Mouse (Mus musculus) heart, embryonic 14.5 days (tissue): ENCODE data around the gene Borcs6. TPM values are rescaled to one million over a fixed set of nuclear protein-coding genes. Genes with fewer than 3 reads are reported as not detected.
"Not testable (repeated sequence)": the region's sequence is repeated elsewhere in the genome, so short reads cannot be mapped to it uniquely, and the experiment has no call there.

Source experiments
- ATAC-seq: fragments of 200-750 bp; cut with Nextera tagmentation; 2 replicates; pipeline ENCODE4 v1.8.0; 2017; ENCODE audit warnings: low read depth, moderate TSS enrichment; ENCODE audit not compliant: insufficient number of reproducible peaks, insufficient read depth, low FRiP score
- H3K27ac ChIP-seq, 2 experiments: fragments of 200-500 bp in 1 of 2; fragments of 300-500 bp in 1 of 2; sonication (generic) in 1 of 2; replicated peaks in 1 of 2; 2 replicates each; pipeline ENCODE4 v1.5.1; 2012 to 2014; ENCODE audit warnings: low read depth in 2 of 2, low read length in 2 of 2, control low read depth in 1 of 2, mild to moderate bottlenecking in 1 of 2, mixed read lengths in 1 of 2; ENCODE audit not compliant: control insufficient read depth in 1 of 2, insufficient read depth in 1 of 2
- H3K27me3 ChIP-seq: fragments of 300-500 bp; sonication (generic); 2 replicates; pipeline ENCODE4 v1.6.1; 2014; ENCODE audit warnings: mild to moderate bottlenecking, low read length, control low read depth; ENCODE audit not compliant: control insufficient read depth, insufficient read depth
- H3K36me3 ChIP-seq: fragments of 300-500 bp; sonication (generic); 2 replicates; pipeline ENCODE4 v1.6.1; 2014; ENCODE audit warnings: mild to moderate bottlenecking, control low read depth, low read length, mixed read lengths; ENCODE audit not compliant: control insufficient read depth, insufficient read depth
- H3K4me1 ChIP-seq, 2 experiments: fragments of 200-500 bp in 1 of 2; fragments of 300-500 bp in 1 of 2; sonication (generic) in 1 of 2; 2 replicates each; pipeline ENCODE4 v1.6.1; 2012 to 2014; ENCODE audit warnings: low read length in 2 of 2, control low read depth in 1 of 2, mixed read lengths in 1 of 2; ENCODE audit not compliant: control insufficient read depth in 2 of 2, insufficient read depth in 2 of 2
- H3K4me2 ChIP-seq: fragments of 300-500 bp; sonication (generic); 2 replicates; pipeline ENCODE4 v1.6.1; 2014; ENCODE audit warnings: mild to moderate bottlenecking, low read length
- H3K4me3 ChIP-seq, 2 experiments: fragments of 200-500 bp in 1 of 2; fragments of 300-500 bp in 1 of 2; sonication (generic) in 1 of 2; 2 replicates each; pipeline ENCODE4 v1.5.1; 2012 to 2014; ENCODE audit warnings: low read length in 2 of 2, mild to moderate bottlenecking in 2 of 2, control low read depth in 1 of 2, low read depth in 1 of 2, moderate library complexity in 1 of 2; ENCODE audit not compliant: control insufficient read depth in 1 of 2, insufficient read depth in 1 of 2
- H3K9ac ChIP-seq: fragments of 300-500 bp; sonication (generic); 2 replicates; pipeline ENCODE4 v1.6.1; 2014; ENCODE audit warnings: mild to moderate bottlenecking, low read length
- H3K9me3 ChIP-seq: fragments of 300-500 bp; sonication (generic); 2 replicates; pipeline ENCODE4 v1.6.1; 2016; ENCODE audit warnings: low read length, control low read depth; ENCODE audit not compliant: control insufficient read depth
- WGBS: fragments of 180-500 bp; shearing (Covaris S2); extraction: QIAGEN DNeasy Blood & Tissue Kit; methylation state at CpG from one replicate; pipeline ENCODE4 v1.1.7; 2014; 5-methylcytosine and 5-hydroxymethylcytosine counted together
- polyA plus RNA-seq: library from polyadenylated mRNA; unstranded; fragments of >200 nt; fragmentation: Nextera tagmentation; extraction: Ambion mirVana; gene quantifications from 2 replicates; pipeline ENCODE4 v1.2.1, GENCODE M21; 2014

The Borcs6 gene
- polyA plus RNA-seq, 1 experiment from 2014 or later: 14.1 TPM

- H3K9me3 ChIP-seq: no peaks in the 10 kb centered on the region
- no peak for ATAC-seq
- whole genome bisulfite sequencing: 61% methylated on average over 7 of the region's 7 CpGs
- no peaks in the 10 kb centered on the region for H3K27me3 ChIP-seq
- no peak overlapping the region; a peak in 1 of 4 replicates for H3K27ac ChIP-seq
- H3K9ac ChIP-seq: no peak overlapping the region
- H3K4me3 ChIP-seq: no peak overlapping the region
- H3K4me1 ChIP-seq: peaks cover 17 to 46% of the 10 kb centered on the region in 2 experiments
- peaks cover 34% of the 10 kb centered on the region for H3K36me3 ChIP-seq
- no peak overlapping the region for H3K4me2 ChIP-seq
Observed at GRCm38 (mm10) chr11:69091566-69092385, 32.3 kb downstream of the Borcs6 start.

- no peak for ATAC-seq
- Histone ChIP-seq H3K4me3 (no peak overlapping the region), H3K27ac (peak overlapping the region in 1 of 2 experiments; percentile 39; a peak in 1 of 4 replicates), H3K27me3 (no peaks in the 10 kb centered on the region), H3K36me3 (peaks cover 34% of the 10 kb centered on the region), H3K4me2 (no peak overlapping the region), H3K9ac (no peak overlapping the region), H3K9me3 (no peaks in the 10 kb centered on the region), H3K4me1 (peaks cover 16 to 42% of the 10 kb centered on the region in 2 experiments)
- 3% methylated on average over 3 of the region's 3 CpGs for WGBS
Observed at GRCm38 (mm10) chr11:69092386-69092751, 32.9 kb downstream of the Borcs6 start.

GRCm38 (mm10) chr11:69092871-69093270 is 33.4 kb downstream of the Borcs6 start:
- H3K9ac ChIP-seq: no peak overlapping the region
- H3K27me3 ChIP-seq: no peaks in the 10 kb centered on the region
- H3K4me2 ChIP-seq: no peak overlapping the region
- H3K4me3 ChIP-seq: no peak overlapping the region
- WGBS: 86% methylated on average over 4 of the region's 4 CpGs
- peaks cover 17 to 43% of the 10 kb centered on the region in 2 experiments for H3K4me1 ChIP-seq
- H3K27ac ChIP-seq: peak overlapping the region in 1 of 2 experiments; percentile 39; a peak in 1 of 4 replicates
- peaks cover 34% of the 10 kb centered on the region for H3K36me3 ChIP-seq
- no peak for ATAC-seq
- H3K9me3 ChIP-seq: no peaks in the 10 kb centered on the region

DNA sequence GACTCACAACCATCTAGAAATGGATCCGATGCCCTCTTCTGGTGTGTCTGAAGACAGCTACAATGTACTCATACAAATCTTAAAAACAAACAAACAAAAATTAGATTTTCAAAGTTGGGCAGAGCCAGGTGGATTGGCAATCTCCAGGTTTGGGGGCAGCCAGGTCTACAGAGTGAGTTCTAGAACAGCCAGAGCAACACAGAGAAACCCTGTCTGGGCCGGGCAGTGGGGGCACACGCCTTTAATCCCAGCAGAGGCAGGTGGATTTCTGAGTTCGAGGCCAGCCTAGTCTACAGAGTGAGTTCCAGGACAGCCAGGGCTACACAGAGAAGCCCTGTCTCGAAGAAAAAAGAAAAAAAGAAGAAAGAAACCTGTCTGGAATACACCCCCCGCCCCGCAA is 34.3 kb downstream of the Borcs6 start:
- ATAC-seq, H3K9me3 ChIP-seq, H3K4me3 ChIP-seq, H3K27me3 ChIP-seq, H3K4me2 ChIP-seq, H3K9ac ChIP-seq: not testable (repeated sequence)
- H3K36me3 ChIP-seq: peaks cover 34% of the 10 kb centered on the region
- peaks cover 22 to 49% of the 10 kb centered on the region in 2 experiments for H3K4me1 ChIP-seq
- H3K27ac ChIP-seq: peak overlapping the region in 1 of 2 experiments; percentile 90; a peak in 2 of 4 replicates
- 84% methylated on average over 7 of the region's 7 CpGs for WGBS

- peaks cover 25 to 49% of the 10 kb centered on the region in 2 experiments for H3K4me1 ChIP-seq
- H3K4me2 ChIP-seq: peak within 1 kb of the TSS; percentile 93
- no peaks in the 10 kb centered on the region for H3K27me3 ChIP-seq
- peak; percentile 85 for ATAC-seq
- H3K4me3 ChIP-seq: peak within 1 kb of the TSS; percentile 65 to 88
- peak within 1 kb of the TSS; percentile 88 for H3K9ac ChIP-seq
- H3K9me3 ChIP-seq: no peaks in the 10 kb centered on the region
- H3K27ac ChIP-seq: peak within 1 kb of the TSS; percentile 98 to 99
- WGBS: under 1% methylated on average over 37 of the region's 37 CpGs
- peaks cover 27% of the 10 kb centered on the region for H3K36me3 ChIP-seq
Observed at GRCm38 (mm10) chr11:69094697-69095429, 35.3 kb downstream of the Borcs6 start, which contains the start of gene Per1. TSS of gene Per1 (plus strand) at chr11:69095217.

DNA sequence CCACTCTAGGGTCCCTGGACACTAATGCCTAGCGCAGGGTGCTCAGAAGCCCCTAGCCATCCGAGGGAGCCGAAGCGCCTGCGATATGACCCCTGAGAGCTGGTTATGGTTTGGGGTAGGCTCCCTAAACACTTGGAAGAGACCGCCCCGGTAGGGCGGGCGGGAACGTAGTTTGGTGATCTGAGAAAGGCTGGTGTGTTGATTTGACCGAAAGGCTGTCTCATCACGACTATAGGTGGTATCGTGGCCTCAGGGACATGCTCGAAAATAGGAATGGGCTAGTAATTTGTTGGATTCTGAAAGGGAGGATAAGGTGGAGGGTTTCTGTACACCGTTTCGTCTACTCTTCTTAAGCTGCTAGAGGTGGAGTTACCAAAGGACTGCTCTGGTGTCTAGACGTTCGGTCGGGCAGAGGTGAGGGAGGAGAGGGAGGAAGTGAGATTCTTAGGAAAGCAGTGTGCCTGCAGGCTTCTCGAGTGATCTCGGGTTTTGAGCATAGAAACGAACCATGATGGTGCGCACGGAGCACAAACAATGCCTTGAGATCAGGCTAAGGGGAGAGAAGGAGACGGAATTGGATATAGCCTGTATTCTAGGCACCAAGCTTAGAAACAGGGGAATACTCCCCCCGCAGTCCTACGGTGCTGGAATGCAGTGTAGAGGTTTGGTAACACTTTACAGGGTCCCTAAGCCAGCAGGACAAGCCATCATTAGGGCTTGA is 36.2 kb downstream of the Borcs6 start:
- H3K27ac ChIP-seq: peak overlapping the region; percentile 98 to 99
- H3K9ac ChIP-seq: peak overlapping the region; percentile 88
- H3K27me3 ChIP-seq: no peaks in the 10 kb centered on the region
- peaks cover 23% of the 10 kb centered on the region for H3K36me3 ChIP-seq
- no peak for ATAC-seq
- peaks cover 29 to 48% of the 10 kb centered on the region in 2 experiments for H3K4me1 ChIP-seq
- H3K9me3 ChIP-seq: no peaks in the 10 kb centered on the region
- 1% methylated on average over 27 of the region's 27 CpGs for WGBS
- H3K4me3 ChIP-seq: peak overlapping the region; percentile 65 to 88
- H3K4me2 ChIP-seq: peak overlapping the region; percentile 93

DNA sequence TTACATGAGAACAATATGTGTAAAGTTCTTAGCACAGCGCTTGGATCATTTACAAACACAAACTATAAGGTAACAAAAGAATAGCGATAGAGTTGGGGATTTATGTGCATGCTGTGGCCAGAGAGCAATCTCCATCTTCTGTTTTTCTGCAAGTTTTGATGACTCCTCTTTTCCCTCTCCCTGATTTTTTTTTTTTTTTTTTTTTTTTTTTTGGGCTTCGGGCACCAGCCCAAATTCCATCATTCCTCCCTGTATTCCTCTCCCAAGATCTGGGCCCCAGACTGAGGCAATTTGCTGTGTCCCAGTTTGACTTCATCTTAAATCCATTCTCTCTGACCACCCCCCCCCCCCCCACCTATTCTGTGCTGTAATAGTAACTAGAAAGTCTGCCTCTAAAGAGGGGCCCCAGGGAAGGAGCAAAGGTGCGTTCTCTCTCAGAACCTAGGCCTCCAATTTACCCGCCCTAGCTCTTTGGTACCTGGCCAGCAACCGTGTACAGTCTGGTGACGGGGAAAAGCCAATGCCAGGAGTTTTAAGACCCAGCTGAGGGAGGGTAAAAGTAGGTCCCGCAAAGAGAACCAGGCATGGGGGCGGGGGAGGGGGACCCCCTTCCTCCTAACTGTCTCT is 37.0 kb downstream of the Borcs6 start:
- Histone ChIP-seq H3K27ac (peak overlapping the region; percentile 89 to 99), H3K4me1 (peaks cover 29 to 47% of the 10 kb centered on the region in 2 experiments), H3K4me2 (peak overlapping the region; percentile 93), H3K9ac (peak overlapping the region; percentile 88), H3K9me3 (no peaks in the 10 kb centered on the region), H3K27me3 (no peaks in the 10 kb centered on the region), H3K36me3 (peaks cover 23% of the 10 kb centered on the region), H3K4me3 (peak overlapping the region; percentile 39 to 65)
- WGBS: 13% methylated on average over 9 of the region's 9 CpGs
- no peak for ATAC-seq
